Mouse (Mus musculus): ENCODE measurements around the gene Vax2.

The Vax2 gene

GRCm38 (mm10) chr6:83711725-83712475 lies 836 bp downstream of the Vax2 start:
- no peak for DNase-seq (ENCODE audit: low spot score)

DNA sequence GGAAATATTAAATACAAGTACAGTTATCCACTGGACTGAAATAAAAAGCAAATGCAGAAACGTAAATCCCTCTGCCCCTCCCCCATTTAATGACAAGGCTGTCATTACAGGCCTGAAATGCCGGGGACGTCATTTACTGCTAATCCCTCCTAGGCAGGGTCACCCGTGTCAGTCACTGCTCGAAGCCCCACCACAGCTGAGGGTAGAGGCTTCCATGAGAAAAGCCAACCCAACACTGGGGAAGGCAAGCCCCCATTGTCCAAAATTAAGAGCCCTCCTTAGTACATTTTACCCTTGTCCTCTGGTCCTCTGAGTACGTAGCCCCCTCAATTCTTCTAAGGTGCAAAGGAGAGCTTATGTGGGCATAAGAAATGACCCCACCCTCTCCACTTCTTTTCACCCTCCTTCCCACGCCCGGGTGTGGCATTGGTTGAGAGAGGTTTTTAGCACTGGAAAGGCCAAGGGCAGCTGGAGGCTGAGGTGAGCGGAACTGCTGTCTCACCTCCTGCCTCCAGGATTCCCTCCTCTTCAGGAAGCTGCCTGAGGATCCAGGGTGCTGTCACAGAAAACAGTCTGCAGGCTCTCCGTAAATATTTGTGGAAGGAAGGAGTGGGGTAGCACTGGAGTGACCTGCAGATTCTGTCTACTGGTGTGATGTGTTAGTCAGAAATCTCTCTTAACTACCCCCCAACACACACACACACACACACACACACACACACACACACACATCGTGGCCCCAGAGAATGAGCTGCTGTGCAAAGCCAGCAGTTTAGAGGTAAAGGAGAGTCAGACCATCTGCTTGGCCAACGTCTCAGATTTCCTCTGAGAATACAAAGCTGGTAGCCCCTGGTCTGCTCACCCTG lies 2.4 kb downstream of the Vax2 start:
- no peak for DNase-seq (ENCODE audit: low spot score)

GRCm38 (mm10) chr6:83714221-83715123 lies 3.4 kb downstream of the Vax2 start:
- no peak for DNase-seq (ENCODE audit: low spot score)

DNA sequence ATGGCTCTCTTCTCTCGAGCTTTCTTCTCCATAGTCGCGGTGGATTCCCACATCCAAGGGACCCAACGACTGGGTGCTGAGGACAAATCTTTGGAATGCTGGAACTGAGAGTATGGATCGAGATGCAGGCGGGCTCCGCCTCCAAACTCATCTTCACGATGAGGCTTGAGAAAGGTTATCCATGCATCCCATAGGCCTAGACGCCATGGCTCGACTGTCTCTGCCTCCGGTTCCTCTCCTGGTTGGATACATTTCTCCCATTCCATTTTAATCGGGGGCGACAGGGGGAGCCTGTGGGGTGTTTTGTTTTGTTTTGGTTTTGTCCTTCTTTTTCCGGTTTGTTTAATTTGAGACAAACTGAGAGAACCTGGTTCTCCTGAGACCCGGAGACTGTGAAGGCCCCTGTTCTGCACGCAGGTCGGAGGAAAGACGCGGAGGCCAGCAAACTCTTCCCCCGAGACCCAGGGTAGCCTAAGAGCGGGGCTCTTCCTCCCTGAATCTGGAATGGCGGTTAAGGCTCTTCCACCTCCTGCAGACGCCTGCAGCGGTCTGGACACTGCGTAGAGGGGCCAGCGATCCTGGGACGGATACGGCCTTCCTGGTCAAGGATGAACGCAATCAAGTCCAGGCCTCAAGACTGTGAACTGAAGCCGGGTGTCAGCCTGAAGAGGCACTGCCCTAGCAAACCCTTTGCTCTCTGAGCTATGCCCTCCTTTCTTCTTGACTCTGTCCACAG lies 4.6 kb downstream of the Vax2 start:
- no peak for DNase-seq (ENCODE audit: low spot score)

GRCm38 (mm10) chr6:83717026-83717425 lies 6.0 kb downstream of the Vax2 start:
- no peak for DNase-seq (ENCODE audit: low spot score)

DNA sequence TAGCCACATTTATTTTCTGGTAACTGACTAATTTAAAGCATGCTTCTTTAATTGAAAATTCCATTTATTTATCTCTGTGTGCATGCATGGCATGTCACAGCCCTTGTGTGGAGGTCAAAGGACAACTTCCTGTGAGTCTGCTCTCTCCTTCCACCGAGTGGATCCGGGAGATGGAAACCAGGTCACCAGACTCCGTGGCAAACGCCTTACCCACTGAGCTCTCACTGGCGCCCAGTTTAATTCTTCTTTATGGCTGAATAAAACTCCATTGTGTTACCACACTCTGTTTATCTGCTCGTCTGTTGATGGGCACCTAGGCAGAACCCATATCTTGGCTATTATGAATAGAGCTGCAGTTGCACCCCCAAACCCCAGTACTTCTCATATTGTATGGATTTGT lies 11.5 kb downstream of the Vax2 start:
- DNase-seq (ENCODE audit: low spot score) = no peak

DNA sequence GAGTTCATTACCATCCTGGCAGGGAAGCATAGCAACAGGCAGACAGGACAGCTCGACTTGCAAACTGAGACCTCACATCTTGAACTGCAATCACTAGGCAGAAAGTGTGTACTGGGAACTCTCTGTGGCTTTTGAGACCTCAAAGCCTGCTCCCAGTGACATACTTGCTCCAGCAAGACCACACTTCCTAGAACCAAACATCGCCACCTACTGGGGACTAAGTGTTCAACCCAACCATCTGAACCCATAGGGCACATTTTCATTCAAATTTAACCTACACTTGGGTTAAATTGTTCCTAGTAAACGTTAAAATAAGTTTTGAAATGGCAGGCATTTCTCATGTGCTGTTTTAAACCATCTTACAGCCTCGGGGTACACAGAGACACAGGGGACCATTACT lies 16.1 kb downstream of the Vax2 start:
- no peak for DNase-seq (ENCODE audit: low spot score)

DNA sequence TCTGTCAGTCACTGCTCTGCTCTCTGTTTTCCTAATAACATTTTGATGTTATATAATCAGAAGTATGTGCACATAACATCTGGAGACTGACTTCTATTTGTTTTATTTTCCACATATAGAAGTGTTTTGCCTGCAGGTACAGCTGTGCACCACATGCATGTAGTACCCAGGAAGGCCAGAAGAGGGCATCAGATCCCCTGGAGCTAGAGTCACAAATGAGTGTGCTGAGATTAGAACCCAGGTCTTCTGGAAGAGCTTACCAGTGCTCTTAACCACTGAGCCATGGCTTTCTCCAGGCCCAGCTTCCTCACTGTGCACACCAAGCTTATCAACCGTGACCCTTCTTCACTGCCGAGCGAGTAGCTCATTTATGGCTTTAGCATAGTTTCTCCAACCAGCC lies 17.4 kb downstream of the Vax2 start:
- no peak for DNase-seq (ENCODE audit: low spot score)

- DNase-seq (ENCODE audit: low spot score) = no peak
Observed at GRCm38 (mm10) chr6:83729350-83729970, 18.4 kb downstream of the Vax2 start.

GRCm38 (mm10) chr6:83731128-83731527 lies 20.1 kb downstream of the Vax2 start:
- DNase-seq (ENCODE audit: low spot score) = no peak

DNA sequence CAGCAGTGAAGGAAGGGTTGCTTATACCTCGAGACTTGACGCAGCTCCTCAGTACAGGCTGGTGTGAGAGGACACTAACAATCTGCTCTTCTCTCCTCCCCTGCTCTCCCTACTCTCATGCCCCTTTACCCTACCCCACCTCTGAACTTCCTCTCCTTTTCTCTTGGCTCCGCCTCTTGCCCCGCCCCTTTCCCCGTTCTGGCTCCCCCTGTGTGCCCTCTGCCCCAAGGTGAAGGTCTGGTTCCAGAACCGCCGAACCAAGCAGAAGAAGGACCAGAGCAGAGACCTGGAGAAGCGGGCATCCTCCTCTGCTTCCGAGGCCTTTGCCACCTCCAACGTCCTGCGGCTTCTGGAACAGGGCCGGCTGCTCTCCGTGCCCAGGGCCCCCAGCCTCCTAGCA lies 26.2 kb downstream of the Vax2 start:
- DNase-seq (ENCODE audit: low spot score) = no peak

GRCm38 (mm10) chr6:83738596-83738995 lies 27.5 kb downstream of the Vax2 start:
- no peak for DNase-seq (ENCODE audit: low spot score)

- DNase-seq (ENCODE audit: low spot score) = no peak
Observed at GRCm38 (mm10) chr6:83742761-83743160, 31.7 kb downstream of the Vax2 start, which contains the start of gene Atp6v1b1. Gene Atp6v1b1 (plus strand): TSS chr6:83742990.

GRCm38 (mm10) chr6:83743212-83743611 lies 32.1 kb downstream of the Vax2 start:
- DNase-seq (ENCODE audit: low spot score) = no peak

- DNase-seq (ENCODE audit: low spot score) = no peak
Observed at GRCm38 (mm10) chr6:83744126-83744525, 33.1 kb downstream of the Vax2 start.

GRCm38 (mm10) chr6:83744557-83744956 lies 33.5 kb downstream of the Vax2 start:
- no peak for DNase-seq (ENCODE audit: low spot score)

DNA sequence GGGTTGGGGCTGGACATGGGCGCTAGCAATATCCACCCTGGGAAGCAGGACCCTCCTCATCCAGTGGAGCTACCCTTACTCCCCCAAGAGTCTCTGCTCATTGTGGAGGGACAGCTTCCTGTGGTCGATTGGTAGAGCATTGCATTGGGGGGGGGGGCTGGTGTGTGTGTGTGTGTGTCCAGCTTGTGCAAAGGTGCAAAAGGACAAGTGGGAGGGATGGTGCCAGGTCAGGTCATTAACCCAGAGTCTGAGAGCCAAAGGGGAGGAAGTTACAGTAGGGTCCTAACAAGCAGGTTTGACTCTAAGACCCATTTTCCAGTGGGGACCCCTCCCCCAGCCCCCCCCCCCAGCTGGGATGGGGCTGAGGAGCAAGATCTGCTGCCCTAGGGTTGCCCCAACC lies 34.4 kb downstream of the Vax2 start:
- no peak for DNase-seq (ENCODE audit: low spot score)

DNA sequence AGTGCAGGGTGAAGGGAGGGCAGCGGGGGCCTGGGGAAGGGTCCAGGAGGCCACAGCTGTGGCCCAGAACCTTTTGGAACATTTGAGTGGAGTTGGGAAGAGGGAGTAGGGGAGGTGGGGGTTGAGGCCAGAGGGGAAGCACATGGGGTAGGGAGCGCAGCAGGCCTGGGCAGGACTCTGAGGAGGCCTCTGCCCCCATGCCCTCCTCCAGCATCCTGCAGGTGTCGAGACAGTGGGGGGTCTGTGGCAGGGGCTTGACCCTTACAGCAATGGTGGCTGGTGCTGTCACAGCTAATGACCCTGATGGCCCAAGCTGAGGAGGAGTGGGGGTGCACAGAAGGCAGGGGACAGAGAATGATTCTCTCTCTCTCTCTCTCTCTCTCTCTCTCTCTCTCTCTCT lies 38.2 kb downstream of the Vax2 start:
- no peak for DNase-seq (ENCODE audit: low spot score)

DNA sequence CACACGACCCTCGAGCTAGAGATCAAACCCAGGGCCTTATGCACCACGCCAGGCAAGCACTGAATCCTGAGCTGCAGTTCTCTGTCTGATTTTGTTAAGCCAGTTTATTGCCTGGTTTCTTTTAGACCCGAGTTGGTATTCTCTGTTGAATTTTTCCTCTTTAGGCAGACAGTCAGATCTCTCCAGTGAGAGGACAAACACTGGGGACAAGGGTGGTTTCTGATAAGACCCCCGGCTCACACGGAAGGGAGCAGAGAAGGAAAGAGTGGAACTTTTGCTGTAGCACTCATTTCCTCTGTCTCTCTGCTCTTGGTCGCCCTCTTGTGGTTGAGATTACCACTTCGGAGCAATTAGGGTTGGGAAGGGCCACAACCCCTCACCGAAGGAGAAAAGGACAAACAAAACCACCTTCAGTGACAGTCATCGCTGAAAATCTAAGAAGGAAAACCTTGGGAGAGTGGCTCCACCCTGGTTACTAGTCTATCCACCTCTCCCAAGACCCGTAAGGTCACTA lies 39.2 kb downstream of the Vax2 start:
- peak; percentile 26 for DNase-seq (ENCODE audit: low spot score)

- DNase-seq (ENCODE audit: low spot score) = no peak
Observed at GRCm38 (mm10) chr6:83756051-83756450, 45.0 kb downstream of the Vax2 start.

GRCm38 (mm10) chr6:83762344-83762743 lies 51.3 kb downstream of the Vax2 start, which contains the start of gene Ankrd53:
Gene Ankrd53 (plus strand): TSS chr6:83762644.
- no peak for DNase-seq (ENCODE audit: low spot score)
